Mouse (Mus musculus): ENCODE data around the gene Klhdc4.

The Klhdc4 gene

DNA sequence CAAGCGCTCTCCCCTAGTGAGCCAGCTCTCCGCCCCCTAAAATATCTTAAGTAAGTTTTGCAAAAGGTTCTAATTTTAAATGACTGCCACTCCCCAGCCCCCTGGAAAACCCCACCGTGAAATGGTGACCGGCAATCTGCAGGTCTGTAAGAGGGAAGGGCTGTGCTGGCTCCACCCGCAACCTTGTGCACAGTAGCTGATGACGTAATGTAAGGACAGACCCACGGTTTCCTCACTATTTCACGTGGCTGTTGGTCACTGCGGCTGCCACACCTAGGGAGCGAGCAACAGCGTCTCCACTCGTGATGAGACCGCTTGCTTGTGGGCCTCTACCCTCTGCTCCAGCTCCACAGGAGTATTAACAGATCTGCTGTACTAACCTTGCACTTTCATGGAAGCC, 23.2 kb downstream of the Klhdc4 start:
- no peak for DNase-seq

DNA sequence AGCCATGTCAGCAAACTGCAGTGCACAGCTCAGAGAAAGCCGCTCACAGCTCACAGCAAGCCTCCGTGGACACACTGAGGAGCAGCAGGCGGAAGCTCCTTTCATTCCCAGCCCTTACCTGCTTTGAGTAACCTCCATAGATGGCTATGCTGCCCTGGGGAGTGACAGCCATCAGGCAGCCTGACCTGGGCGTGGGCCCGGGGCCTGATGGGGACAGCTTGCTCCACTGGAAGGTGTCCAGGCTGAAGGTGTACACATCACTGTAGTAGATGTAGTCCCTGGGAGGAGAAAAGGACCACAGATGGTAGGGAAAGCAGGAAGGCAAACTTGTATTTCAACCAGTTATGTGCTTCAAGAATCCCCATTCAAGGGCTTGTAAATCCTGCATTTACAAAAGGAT, 24.5 kb downstream of the Klhdc4 start:
- no peak for DNase-seq

DNA sequence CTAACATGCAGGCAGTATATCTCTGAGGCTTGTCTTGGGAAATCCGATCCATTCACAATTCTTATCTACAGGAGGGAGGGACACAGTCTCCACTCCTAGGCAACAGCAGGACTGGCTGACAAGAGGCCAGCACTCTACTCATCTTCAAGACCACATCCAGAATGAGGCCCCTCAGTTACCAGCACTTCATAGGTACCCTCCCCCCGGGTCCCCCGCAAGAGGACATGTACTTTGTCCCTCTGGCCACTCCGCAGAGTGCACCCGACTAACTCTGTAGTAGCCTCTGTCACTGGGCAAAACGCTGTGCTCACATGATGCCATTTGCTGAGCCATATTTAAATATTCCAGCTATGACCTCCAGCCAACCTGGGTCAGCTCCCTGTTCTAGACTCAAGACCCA, 31.0 kb downstream of the Klhdc4 start:
- no peak for DNase-seq

DNA sequence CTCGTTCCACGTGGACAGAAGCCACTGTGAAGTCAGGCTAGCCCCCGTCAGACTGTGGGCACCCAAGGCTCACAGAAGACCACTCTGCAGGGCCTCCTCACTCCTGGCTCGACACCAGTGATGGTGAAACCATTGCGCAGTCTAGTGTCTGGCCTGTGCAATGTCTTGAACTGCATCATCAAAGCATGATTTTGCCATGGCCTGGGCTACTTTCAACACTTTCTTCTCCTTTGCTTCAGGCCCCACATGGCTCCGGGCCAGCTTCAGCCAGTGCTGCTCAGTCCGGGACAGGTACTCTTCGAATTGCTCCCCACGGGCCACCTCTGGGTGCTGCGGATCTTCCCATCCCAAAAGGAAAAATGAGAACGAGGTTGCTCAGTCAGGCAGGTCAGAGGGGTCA, 33.0 kb downstream of the Klhdc4 start:
- no peak for DNase-seq

DNA sequence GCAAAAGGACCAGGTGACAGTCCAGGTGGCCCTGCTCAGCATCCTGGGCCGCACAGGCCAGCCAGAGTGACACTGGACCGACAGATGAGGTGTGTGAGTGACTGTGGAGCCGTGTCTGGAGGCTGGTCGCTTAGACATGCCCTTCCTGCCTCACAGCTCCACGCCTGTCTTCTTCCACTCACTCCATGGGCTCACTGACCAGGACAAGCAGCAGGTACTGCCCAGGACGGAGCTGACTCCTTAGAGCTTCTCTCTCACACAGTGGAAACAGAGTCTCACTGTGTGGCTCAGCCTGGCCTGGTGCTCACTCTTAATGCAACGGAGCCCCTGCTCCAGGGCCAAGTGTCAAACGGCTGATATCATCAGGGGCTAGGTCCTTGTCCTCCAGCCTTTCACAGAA, 33.9 kb downstream of the Klhdc4 start:
- DNase-seq: no peak

DNA sequence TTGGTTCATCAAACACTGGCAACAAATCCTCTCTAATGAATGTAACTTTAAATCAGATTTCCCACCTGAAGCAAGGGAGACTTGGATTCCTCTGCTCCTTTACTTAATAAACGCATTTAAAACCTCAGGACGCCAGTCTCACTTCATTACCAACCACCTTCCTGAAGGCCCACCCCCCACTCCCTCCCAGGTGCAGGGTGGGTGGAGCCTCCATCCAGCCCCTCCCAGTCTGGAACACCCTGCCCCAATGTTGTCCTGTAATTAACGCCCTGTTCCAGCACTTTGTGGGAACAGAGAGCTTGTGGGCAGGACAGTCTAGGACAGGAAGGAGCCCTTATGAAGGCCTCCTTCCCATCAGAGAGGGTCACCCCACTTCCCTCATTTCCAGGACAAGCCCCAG, 35.2 kb downstream of the Klhdc4 start:
- no peak for DNase-seq

DNA sequence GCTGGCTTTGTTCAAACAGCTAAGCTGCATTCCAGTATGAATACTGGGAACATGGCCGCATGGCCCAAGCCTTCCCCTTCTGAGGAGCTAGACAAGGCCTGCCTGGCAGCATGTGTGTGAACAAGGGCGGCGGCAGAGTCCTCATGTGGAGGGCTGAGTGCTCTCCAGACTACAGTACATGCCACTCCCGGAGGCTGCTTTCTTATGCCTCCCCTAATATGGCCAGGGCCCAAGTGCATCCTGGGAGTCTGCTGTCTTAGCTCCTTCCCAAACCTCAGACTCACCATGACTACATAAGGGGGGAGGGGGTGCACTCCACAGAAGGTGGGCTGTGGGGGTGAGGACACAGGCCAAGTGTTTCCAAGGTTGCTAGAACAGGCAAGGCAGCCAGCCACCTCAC, 36.7 kb downstream of the Klhdc4 start:
- DNase-seq: no peak

DNA sequence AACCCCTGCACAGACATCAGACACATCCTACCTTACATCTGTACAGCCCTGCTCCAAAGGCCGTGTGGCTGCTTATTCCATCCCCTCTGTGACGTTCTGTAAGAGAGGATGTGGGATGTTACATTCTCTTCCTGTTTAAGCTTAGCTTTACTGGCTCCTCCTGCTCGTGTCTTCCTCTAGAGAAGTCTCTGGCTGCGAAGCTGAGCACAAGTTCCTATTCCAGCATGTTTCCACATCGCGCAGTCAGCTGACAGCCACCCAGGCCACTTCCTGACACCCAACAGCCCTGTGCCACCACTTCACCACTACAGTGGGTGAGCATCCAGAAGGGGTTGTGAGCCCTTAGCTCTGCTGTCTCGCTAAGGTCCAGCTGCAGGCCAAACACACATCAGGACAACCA, 37.2 kb downstream of the Klhdc4 start:
- DNase-seq: no peak

DNA sequence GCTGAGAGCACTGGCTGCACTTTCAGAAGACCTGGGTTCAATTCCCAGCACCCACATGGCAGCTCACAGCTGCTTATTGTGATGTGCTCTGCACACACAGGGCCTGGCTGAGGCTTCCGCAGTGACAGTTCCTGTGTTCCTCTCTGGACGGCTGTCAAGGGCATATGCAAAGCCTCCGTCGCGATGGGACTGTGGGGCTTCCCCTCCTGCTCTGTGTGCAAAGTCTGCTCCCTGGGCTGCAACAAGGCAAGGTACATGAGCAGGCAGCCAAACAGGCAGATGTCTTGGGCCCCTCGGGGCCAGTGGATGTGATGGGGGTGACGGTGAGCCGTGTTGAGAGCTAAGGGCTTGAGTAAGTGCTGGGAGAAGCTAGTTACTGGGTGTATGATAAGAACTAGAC, 40.6 kb downstream of the Klhdc4 start:
- no peak for DNase-seq

DNA sequence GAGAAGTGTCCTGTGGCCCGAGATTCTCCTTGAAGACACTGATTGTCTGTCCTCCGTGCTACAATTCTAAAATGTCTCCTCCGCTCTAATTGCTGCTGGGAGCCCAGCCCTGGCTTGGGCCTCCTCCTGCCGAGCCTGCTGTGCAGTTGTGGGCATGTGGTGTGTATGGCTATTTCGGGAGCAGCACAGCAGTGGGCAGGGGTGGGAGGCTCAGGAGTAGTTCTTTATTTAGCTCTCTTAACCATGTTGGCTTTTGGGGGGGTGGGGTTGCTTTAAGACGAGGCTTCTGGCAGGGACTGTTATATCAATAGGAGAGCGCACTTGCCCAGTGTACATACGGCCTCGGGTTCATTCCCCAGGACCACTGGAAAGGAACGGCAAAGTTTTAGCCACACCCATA, 42.8 kb downstream of the Klhdc4 start:
- no peak for DNase-seq

DNA sequence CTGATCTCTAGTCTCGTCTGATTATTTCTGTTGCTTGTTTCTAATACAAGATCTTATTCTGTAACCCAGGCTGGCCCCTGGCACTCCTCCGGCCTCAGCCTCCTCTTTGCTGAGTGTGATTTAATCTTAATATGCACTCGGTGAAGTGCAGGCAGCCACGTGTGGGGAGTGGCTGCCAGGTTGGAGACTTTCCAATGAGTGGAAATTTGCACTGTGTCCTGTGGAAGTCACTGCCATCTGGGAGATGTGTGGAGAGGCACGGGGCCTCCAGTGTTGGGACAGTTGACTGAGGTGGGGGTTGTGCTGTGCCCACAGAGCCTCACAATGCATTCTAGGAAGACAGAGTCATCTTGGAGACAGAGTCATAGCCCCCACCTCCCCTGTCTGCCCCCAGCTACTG, 46.9 kb downstream of the Klhdc4 start:
- no peak for DNase-seq

DNA sequence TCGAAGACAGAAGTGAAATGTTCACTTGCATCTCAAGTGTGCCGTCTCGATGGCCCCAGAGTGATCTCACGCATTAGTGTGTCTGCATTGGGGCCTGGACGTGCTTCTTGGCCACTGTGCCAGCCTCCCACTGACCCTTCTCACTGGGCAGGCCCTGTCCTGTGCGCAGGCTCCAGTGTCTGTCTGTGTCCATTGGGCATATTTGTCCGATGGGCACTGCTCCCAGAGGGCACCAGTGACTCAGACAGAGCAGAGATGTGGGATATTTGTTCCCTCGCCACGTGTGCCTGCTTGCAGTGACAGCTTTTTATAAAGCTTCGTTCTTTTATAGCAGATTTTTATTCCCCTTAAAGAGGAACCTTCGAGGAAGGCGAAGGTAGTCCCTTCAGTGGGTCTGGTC, 55.5 kb downstream of the Klhdc4 start:
- no peak for DNase-seq

DNA sequence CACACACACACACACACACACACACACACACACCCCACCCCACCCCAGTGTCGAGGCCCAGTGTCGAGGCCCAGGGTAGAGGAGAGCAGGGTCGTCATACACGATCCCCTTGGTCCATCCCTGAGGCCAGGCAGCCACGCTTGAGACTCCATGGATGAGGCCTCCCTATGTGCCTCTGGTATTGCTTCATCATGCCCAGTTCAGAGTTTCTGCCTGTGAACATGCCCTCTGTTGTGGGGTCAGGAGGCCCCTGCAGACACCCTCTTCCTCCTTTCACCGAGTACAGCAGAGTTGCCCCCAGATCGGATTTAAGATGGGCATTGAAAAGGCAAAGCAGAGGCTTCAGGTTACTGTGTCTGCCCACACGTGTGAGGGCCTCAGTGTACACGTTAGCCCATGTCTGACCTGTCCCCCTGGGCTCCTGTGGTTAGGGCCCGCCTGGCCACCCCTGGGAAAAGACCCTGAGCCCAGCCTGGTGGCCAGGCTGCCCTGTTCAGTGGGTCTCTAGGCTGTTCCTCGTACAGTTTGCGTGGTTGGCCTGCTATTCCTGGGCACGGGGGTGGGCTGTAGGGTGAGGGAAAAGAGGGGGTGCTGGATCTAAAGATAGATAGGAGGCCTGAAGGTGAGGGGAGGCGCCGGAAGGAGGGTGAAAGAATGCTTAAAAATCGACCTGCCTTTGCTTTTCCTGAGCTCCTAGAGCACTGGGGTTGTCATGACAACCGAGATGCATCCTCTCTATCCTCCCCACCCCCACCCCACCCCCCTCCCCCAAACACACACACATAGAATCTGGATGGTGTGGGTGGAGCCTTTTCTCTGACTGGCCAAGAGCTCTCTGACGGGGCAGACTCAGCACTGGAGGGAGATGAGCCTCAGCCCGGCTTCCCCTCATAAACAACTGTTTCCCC, 58.3 kb downstream of the Klhdc4 start:
- peak; percentile 40 for DNase-seq

DNA sequence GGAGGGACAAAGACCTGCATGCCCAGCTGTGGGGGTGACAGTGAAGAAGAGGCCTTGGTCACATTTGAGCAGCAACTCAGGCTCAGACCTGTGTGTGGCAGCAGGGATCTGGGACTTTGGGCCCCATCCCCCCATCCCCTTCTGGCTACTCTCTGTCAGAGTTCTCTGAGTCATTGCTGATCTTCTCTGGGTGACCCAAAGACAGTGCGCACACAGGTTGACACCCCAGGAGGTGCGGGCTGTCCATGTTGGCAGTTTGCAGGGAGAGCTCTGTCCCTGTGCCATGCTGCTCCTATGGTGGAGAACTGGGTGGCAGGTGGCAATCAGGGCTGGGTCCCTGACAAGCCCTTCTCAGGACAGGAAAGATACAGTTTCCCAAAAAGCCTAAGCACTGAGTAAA, 59.7 kb downstream of the Klhdc4 start:
- no peak for DNase-seq

DNA sequence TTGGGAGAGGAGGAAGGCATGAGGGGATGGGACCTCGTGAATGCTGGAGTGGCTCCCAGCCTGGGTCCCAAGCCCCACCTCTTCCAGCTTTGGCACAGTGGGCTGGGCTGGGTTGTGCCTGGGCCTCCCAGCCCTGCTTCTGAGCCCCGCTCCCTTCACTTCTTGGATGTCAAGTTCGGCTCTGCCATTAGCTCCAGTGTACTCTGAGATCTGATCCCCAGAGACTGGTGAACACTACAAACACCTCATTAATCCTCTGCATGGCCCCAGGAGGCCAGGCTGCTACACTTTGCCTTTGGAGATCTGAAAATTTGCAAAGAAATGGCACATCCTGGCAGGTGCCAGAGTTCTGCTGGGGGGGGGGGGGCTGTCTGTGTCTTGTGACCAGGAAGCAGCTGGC, 60.3 kb downstream of the Klhdc4 start:
- no peak for DNase-seq

DNA sequence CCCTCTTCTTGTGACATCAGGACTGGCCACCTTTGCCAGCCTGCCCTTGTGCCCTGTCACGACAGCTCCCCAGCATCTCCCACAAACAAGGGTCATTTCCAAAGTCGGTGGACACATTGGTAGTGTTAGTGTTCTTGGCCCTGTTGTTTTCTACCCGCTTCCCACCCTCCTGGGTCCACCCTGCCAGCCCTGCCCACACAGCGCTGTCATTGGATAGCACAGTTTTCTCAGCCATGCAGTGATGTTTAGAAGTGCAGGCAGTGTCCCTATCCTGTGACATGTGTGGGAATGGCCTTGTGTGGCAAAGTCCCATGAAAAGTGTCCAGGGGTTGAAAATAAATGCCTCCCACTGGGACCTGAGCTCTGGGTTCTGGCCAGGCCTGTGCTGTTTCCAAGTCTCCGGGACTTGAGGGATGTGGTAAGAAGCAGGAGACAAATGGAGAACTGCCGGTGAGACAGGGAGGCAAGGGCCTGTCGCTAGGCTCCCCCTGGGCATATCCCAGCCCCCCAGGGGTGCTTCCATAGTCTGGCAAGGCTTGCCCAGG, 63.7 kb downstream of the Klhdc4 start:
- no peak for DNase-seq

DNA sequence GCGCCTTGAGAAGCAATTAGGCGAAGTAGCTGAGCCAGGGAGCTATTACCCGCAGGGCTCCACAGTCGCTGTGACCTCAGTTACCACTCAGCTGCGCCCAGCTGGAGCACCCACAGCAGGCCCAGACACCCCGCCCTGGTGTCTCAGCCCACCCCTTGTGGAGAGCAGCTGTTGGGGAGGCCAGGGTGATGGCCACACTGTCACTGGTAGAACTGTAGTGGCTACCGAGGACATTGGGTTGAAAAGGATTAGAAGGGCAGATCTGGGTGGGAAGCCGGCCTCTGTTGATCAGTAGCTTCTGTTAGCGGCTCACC, 65.7 kb downstream of the Klhdc4 start:
- no peak for DNase-seq

DNA sequence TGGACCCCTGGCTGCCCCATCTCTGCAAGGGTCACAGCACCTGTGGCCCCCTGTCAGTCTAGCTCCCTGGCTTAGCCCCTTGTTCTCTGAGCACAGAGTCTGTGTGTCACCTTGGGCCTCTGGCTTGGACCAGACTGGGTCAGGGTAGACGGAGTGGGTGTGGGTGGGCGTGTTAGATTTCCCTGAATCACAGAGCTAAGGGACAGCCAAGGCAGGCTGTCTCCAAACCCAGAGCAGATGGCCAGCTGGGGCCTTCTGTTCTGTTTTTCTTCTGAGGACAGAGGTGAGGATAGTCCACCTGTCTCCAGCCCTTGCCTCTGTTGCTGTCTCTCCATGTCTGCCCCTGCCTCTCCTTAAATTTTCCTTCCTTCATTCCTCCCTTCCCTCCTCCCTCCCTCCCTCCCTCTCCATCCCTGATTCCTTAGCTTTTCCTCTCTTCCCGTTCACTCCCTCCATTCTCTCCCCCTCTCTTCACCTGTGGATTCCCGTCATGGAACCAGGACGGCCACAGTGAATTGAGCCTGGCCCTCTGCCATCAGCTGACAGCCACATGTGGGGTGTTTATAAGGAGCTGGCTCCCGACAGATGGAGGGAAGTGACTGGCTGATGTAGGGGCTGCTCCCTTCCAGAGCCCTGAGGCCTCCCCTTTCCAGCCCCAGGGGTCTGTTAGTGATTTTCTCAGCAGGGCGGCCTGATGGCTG, 66.2 kb downstream of the Klhdc4 start:
- no peak for DNase-seq

DNA sequence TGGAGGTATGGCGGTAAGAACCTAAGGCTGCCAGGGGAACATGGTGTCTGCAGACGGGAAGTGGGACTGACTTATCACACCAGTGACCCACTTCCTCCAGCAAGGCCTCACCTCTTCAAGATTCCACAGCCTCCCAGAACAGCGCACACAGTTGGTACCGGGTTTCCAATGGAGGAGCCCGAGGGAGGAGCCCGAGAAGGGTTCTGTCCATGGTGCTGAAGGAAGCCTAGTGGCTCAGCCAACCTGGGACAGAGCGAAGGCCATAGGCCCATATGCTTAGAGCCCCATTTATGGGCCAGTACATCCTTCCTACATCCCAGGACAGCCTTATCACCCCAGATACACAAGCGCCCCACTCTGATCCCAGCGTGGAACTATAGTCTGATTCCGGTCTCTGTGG, 67.9 kb downstream of the Klhdc4 start:
- DNase-seq: no peak

DNA sequence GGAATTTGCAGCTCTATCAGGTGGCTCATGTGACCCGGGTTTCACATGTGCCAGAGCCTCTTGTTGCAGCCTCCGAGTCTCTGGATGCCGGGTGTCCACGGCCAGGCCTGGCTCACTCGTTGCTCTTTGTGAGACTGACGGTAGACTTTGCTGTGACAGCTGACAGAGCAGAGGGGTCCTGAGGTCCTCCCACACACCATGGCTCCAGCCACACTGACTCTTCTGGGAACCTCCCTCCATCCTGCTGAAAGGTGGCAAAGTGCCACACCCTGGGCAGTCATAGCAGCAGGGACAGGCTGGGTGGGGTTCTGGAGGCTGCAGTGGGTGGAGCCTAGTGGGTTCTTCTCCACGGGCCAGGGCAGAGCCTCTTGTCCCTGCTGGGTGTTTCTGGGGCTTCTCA, 68.9 kb downstream of the Klhdc4 start:
- no peak for DNase-seq

DNA sequence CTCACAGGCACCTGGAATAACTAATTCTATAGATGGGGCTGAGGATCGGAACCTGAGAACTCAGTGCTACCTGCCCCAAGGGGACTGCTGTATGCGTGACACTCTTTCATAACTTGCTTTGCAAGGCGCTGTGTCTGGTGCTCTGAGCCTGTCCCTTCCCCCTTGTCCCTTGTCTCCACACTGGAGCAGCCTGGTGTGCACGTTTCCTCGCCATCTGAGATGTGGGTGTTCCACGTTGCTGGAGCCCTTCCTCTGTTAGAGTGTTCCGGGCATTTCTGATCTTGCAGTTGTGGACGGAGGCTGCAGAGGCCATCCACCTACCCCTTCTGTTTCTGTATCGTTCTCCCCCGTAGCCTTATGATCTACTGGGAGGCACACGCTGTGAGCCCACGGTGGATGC, 70.9 kb downstream of the Klhdc4 start:
- DNase-seq: no peak

DNA sequence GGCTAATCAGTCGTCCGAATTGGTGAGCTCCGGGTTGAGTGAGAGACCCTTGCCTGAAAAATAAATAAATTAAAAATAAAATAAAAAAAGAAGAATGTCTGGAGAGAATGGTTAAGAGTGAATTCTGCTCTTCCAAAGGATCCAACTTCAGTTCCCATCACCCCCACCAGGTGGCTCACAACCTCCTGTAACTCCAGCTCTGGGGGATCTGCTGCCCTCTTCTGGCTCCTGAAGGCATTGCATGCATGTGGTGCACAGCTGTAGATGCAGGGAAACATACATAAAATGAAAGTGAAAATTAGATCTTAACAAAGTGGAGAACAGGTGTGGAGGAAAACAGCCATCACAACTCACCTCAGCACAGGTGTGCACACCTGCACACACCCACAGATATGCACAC, 78.0 kb downstream of the Klhdc4 start:
- DNase-seq: peak; percentile 90

DNA sequence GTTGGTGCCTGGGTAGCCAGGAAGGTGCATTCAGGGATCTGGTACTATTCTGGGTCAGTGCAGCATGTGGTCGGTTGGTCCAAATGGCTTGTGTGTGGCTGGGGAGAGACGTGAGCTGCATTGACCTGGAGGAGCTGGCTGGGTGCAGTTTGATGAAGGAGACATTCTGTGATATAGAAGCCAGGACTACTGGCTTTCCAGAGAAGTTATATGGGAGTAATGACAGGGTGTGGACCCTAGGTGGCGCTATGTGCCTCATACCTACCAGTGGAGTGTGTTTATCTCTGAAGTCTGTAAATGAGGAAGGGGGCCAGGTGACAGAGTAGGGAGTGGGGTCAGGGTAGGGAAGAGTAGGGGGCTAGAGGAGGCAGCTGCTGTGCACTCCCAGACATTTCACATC, 78.9 kb downstream of the Klhdc4 start:
- no peak for DNase-seq

DNA sequence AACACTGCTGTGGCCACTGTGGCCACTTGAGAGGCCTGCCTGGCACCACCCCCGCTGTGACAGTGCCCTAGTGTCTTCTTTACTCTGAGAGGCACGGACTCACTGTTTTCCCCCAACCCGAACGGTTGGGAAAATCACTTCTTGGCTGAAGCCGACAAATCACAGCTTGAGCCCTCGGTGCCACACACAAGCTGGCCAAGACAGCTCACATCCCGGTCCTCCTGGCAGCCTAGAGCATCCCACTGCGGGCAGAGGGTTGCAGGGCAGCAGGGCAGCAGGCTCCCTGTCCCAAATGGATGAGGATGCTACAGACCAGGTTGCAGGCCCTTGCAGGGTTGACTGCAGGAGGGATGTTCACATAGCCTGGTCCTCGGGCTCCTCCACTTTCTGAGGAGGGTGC, 79.9 kb downstream of the Klhdc4 start:
- DNase-seq: no peak
